Mouse (Mus musculus) heart, adult 11 months (tissue): ENCODE measurements at regions not wholly inside any gene's neighbourhood (a gene's known extent, or its start where the extent isn't known, plus 50 kb on each side); places are given as distances from the start of the nearest gene placed in this dataset.

ENCODE experiments used
- DNase-seq: peaks from one replicate; pipeline ENCODE4 v3.0.0; 2022

DNA sequence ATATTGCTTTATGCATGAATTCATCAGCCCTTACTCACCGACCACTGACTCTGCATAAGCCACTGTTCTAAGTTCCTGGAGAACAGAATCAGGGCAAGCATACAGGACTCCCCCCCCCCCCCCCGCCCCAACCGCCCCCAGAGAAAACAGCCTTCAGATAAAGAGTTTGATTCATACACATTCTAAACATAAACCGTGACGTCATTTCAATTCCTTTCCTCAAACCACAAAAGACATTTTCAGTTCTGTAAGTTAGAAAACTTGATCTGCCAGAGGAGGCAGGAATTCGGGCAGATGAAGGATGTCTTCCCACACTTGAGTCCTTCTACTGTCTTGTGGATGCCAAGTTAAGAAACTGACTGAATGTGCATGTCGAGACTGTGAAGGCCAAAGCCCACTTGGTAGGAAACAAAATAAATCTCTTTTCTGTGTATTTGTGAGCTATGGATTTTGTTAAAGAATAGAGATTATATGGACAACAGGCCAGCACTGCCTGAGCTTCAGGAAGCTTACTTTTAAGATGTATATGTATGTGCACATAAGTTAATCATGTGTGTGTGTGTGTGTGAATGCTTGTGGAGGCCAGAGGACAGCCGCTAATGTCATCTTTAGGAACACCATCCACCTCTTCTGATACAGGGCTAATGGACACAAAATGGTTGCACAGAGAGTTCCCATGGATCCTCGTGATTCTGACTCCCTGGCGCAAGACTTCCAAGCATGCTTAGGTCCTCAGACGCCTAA, 202.4 kb downstream of the Sox4 start:
- DNase-seq = no peak

GRCm38 (mm10) chr13:28740158-28740670, 213.3 kb downstream of the Sox4 start:
- DNase-seq = no peak

- DNase-seq = no peak
These were observed 215.1 kb downstream of the Sox4 start for GRCm38 (mm10) chr13:28738160-28739100.

DNA sequence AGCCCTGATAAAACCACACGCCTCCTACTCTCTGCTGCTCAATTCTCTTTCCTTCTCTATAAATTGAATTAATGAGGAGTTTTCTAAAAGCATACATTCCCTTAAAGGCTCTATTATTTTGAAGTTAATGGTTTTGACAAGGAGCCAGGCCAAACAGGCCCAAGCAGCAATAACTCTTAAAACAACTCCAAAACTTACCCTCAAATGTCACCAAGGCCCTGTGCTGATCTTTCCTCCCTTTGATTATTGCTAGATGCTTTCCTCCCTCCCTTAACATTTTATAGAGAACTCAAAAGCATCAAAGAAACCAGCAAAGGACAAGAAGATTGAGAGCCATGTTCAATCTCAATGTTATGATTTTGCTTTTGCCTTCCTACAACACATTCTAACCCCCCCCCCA, 221.0 kb downstream of the Sox4 start:
- no peak for DNase-seq

- no peak for DNase-seq
These were observed 221.5 kb downstream of the Sox4 start for GRCm38 (mm10) chr13:28732036-28732435.

DNA sequence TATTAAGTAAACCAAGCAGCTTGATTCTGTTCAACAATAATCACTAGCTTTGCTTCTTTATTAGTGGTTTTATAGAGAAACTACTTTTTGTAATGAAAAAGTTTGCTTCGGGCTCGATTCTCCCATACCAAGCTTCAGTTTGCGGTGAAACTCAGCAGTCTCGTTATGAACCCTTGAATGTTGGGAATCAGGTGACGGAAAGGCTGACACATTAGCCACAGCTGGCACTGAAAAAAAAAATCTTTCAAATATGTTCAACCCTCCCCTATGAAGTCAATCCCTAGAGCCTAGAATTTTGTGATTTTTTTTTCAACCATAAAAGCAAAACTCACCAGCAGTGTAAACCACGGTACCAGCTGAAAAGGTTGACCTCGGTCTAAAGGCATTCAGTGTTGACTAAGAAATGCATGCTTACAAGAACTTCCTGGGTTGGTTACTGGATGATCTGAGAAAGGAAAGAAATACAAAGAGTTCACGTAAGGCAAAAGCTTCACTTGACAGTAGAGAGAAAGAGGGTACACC, 223.4 kb downstream of the Sox4 start:
- no peak for DNase-seq

DNA sequence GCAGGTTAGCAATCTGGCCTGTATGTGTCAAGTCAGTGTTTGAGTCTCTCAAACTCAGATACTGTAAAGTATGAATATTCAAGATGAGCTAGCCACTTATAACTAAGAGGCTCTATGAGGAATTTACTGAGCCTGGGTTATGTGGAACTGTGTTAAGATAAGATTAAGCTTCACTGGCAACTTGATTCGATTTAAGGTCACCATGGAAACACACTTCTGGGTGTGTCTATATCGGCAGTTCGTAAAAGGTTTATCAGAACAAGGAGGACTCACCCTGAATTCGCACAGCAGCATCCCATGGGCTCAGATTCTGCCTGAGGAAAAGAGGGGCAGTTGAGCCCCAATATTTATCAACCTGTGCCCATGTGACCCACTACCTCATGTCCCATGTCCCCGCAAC, 224.7 kb downstream of the Sox4 start:
- DNase-seq = no peak

DNA sequence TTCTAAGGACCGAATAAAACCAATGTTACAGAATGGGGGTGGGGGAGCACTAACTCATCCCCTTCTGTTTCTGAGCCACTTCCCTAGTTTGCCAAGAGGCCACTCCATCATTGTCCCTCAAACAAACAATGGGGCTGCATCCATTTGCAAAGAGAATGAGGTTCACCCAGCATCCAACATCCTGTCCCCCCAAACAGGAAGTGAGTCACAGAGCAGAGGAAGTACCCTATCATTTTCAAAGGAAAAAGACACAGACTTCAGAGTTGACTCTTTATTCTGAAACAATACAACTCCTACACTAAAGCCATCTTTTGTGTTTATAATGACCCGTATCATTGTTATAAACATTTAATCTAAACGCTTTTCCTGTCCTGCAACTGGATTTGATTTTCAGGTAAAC, 229.2 kb downstream of the Sox4 start:
- DNase-seq = peak; percentile 94

GRCm38 (mm10) chr13:28722074-28722473, 231.4 kb downstream of the Sox4 start:
- no peak for DNase-seq

DNA sequence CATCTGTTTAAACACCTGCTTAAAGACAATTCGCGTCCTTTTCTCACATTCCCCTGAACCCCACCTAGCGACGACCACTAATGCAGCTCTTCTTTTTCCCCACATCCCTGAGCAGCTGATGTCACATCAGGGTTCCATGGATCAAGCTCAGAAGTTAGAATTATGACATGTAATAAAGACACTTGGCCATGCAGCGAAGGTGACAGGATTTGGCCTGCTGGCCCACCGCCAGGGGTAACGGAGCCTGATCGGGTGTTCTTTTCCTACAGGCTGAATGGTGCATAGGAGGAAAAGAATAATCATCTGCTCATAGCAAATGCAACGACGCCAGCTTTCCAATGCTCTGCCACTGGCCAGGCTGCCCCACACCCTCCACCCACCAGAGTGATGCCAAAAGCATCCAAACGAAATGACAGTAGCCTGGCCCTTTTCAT, 231.9 kb downstream of the Sox4 start:
- DNase-seq = peak; percentile 86

DNA sequence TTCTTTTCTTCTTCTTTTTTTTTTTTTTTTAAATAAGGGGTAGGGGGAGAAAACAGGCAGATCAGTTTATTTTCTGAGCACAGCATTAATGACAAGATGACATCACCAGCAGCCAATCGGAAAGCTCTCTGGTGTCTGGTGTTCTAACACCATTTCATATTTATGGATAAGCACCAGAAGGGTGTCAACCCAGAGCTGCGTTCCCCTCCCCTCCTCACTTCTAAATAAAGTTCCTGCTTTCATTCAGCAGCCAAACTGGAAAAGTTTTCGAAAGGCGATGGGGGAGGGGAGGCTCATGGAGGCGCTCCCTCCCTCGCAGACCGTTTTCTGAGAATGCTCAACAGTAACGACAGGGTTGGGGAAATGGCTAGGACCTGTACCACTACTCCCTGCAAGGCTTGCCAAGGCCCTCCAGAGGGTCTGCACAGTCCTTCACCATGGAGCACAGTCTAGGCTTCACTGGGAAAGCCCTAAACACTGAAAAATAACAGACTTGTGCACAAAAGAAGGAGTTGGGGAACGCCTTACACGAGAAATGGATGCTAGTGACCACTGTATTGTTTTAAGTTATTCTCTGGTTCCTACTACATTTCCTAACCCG, 232.8 kb downstream of the Sox4 start:
- DNase-seq = peak; percentile 90

GRCm38 (mm10) chr13:28720169-28720568, 233.3 kb downstream of the Sox4 start:
- peak; percentile 80 for DNase-seq

- peak; percentile 86 for DNase-seq
These were observed 234.6 kb downstream of the Sox4 start for GRCm38 (mm10) chr13:28718868-28719265.

DNA sequence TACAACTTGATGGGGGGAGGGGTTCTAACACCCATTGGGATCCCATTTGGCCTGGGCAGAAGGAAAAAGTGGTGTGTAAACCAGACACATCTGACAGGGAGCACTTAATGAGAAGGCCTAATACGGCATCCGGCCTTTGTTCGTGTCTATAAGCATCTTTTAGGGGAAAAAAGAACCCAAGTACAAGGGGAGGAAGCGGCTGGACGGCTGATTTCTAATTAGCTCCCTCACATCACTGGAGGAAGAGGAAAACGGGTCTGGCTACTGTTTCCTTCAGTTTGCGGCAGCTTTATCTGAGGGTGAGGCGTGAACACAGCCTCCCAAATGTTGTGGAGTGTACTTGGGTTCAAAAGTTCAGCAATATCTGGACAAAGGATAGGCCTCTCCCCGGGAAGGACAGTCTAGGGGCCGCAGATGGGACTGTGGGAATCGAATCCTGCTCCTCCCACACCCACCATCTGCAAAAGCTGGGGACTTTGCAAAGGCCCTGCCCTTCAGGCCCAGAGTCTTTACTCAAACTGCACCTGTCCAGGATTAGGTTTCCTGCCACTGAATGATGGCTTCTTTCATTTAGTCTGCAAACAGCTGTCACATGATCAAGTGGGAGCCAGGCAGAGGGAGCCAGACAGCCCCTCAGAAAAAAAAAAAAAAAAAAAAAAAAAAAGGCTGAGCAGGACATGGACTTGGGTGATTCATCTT, 235.2 kb downstream of the Sox4 start:
- DNase-seq = peak; percentile 99

- peak; percentile 66 for DNase-seq
These were observed 236.1 kb downstream of the Sox4 start for GRCm38 (mm10) chr13:28717404-28717803.

GRCm38 (mm10) chr13:28709966-28710365, 243.5 kb downstream of the Sox4 start:
- peak; percentile 56 for DNase-seq

DNA sequence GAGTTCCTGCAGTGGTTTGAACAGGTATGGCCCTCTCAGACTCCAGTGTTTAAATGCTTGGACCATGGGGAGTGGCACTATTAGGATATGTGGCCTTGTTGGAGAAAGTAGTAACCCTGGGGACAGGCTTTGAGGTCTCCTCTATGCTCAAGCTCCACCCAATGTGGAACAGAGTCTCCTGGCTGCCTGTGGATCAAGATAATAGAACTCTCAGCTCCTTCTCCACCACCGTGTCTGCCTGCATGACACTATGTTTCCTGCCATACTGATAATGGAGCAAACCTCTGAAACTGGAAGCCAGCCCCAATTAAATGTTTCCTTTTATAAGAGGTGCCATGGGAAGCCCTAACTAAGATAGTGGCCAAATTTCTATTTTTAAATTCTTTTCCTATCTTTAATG, 252.2 kb downstream of the Sox4 start:
- peak; percentile 28 for DNase-seq

GRCm38 (mm10) chr13:28700081-28700480, 253.4 kb downstream of the Sox4 start:
- no peak for DNase-seq

- peak; percentile 82 for DNase-seq
These were observed 254.0 kb downstream of the Sox4 start for GRCm38 (mm10) chr13:28699490-28700032.

DNA sequence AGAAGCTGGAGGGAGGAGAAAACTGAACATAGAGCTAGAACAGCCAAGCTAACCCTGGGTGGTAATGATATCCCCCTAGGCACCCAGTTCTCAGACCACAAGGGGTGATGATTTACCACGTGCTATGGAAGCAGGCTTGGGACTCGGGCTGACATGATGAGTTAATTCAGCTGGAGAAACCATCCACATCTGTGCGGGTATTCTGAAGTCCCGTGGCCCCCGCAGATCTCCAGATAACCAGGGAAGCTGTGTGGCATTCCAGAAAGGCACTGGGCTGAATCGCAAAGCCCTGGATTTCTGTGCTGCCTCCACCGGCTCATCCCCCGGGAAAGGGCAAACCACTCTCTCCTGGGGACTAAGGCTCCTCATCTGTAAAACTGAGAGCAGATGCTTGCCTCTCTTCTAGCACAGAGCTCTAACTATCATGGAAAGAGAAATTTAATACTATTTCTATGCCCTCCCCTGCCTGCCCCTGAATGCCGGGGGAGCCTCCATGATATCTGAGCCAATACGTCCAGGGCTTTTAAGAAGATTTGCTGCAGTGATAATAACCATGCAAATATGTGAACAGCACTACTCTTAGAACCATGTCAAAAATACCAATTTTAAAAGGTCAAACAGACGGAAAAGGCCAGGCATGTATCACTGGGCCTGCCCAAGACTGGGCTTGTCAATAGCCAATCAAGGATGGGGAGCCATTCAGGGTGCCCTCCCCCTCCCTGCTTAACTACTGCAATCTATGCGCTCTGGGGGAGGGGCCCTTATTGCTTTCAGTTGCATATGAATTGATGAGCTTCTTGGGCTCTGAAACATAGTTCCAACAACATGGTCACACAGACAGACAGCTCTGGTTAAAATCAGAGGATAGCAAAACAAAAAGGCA, 255.5 kb downstream of the Sox4 start:
- DNase-seq = no peak

DNA sequence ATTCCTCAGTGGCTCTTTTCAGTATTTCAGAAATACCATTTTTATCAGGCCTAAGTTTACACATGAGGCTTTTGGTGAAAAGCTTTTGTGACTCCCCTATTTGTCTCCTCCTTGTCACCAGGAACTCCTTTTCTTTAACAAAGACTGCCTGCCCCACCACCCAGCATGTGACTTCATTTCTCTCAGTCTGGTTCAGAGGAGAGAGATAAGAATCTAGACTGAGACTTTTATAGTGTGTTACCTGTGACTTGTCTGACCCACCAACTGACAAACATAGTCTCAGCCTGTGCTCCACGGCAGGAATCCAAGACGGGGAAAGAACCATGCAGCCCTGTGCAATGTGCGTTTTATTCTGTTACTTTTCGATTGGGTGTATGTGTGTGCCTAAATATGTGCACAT, 260.4 kb downstream of the Sox4 start:
- DNase-seq = no peak
